Mouse (Mus musculus) small intestine, adult 2 months (tissue): Measurements from ENCODE around the gene Vmn1r119.
"Not testable (repeated sequence)": the region's sequence is repeated elsewhere in the genome, so short reads cannot be mapped to it uniquely, and the experiment has no call there.

Experiments
- CTCF ChIP-seq: fragments of 200-500 bp; IDR thresholded peaks from 2 replicates; pipeline ENCODE4 v1.5.1; 2012; ENCODE audit warnings: low read depth, mild to moderate bottlenecking, control low read depth, inconsistent platforms, low read length, moderate library complexity, mixed read lengths; ENCODE audit not compliant: insufficient replicate concordance, insufficient read length; ENCODE audit errors: extremely low read depth
- POLR2A ChIP-seq: fragments of 200-500 bp; IDR thresholded peaks from 2 replicates; pipeline ENCODE4 v1.6.1; 2012; ENCODE audit warnings: low read depth, mild to moderate bottlenecking, control low read depth, inconsistent platforms, low read length, moderate library complexity

DNA sequence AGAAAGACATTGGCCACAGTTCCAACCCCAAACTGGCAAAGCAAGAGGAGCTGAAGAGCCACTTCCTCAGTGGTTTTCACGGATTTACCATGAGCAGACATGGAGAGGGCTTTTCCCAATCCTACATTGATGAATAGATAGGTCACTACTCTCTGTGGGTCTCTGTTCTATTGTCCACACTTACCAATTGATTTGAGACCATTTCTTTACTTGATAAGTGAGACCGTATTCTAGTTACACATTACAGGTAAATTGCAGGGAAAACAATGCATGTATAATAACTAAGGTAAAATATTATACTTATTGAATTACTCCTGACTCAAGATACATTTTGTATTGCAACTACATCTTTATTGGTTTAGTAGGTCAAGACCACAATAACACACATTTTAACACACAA lies at the start of gene Vmn1r119:
- TF ChIP-seq POLR2A, CTCF: not testable (repeated sequence)
